Mouse (Mus musculus): Measurements from ENCODE around the gene Ssb. TPM values are rescaled to one million over a fixed set of nuclear protein-coding genes. Genes with fewer than 3 reads are reported as not detected.

Gene Ssb
- total and polyA plus RNA-seq, 2 experiments from 2014 or later: 31.9 to 172 TPM

DNA sequence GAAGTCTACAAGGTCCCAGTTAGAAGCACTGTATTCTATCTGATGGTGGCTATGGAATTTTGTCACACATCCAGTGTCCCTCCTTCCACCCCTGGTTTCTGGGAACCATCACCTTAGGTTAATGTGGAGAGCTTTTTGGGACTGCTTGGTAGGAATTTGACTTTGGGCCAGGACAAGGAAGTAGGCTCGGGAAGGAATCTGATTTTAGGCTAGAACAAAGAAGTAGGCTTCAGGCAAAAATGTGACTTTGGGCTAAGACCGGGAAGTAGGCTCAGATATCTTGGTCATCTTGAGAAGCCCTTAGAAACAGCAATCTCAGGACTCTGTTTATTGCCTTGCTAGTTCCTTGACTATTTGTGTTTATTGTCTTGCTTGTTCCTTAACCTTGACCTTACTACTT, 27.6 kb downstream of the Ssb start:
- Histone ChIP-seq H3K27ac (ENCODE audit: low read depth) (no peak overlapping the region), H3K4me3 (ENCODE audit: low read depth, low read length) (no peak overlapping the region), H3K27me3 (ENCODE audit: control insufficient read depth, insufficient read depth, low read length) (no peaks in the 10 kb centered on the region), H3K36me3 (replicated peaks; ENCODE audit: control insufficient read depth, insufficient read depth, low read length) (no peaks in the 10 kb centered on the region), H3K9ac (replicated peaks; ENCODE audit: low read depth, low read length) (no peak overlapping the region), H3K4me2 (ENCODE audit: low read depth, low read length) (no peak overlapping the region), H3K4me1 (ENCODE audit: control insufficient read depth, insufficient read depth) (peaks cover 7% of the 10 kb centered on the region), H3K9me3 (replicated peaks; ENCODE audit: control insufficient read depth, low read length) (no peaks in the 10 kb centered on the region)
- no peak for ATAC-seq (ENCODE audit: insufficient read depth, low read depth)
- no peak for TF ChIP-seq CTCF (IDR thresholded peaks at IDR 0.05; ENCODE audit: low read depth)
- TF ChIP-seq EP300 (IDR thresholded peaks at IDR 0.05; ENCODE audit: low read depth): no peak
- DNase-seq (ENCODE audit: low spot score): no peak
- WGBS: 69% methylated on average over 2 of the region's 2 CpGs

- Histone ChIP-seq H3K4me2 (ENCODE audit: low read depth, low read length) (no peak overlapping the region), H3K36me3 (replicated peaks; ENCODE audit: control insufficient read depth, insufficient read depth, low read length) (no peaks in the 10 kb centered on the region), H3K27ac (ENCODE audit: low read depth) (no peak overlapping the region), H3K4me3 (ENCODE audit: low read depth, low read length) (no peak overlapping the region), H3K4me1 (ENCODE audit: control insufficient read depth, insufficient read depth) (no peaks in the 10 kb centered on the region), H3K27me3 (ENCODE audit: control insufficient read depth, insufficient read depth, low read length) (no peaks in the 10 kb centered on the region), H3K9me3 (replicated peaks; ENCODE audit: control insufficient read depth, low read length) (no peaks in the 10 kb centered on the region), H3K9ac (replicated peaks; ENCODE audit: low read depth, low read length) (no peak overlapping the region)
- DNase-seq (ENCODE audit: low spot score): no peak
- no peak for ATAC-seq (ENCODE audit: insufficient read depth, low read depth)
- no peak for TF ChIP-seq EP300 (IDR thresholded peaks at IDR 0.05; ENCODE audit: low read depth)
- no peak for TF ChIP-seq CTCF (IDR thresholded peaks at IDR 0.05; ENCODE audit: low read depth)
- WGBS: 59% methylated on average over 7 of the region's 7 CpGs
Measured at GRCm38 (mm10) chr2:69890843-69891242, 29.5 kb downstream of the Ssb start.

GRCm38 (mm10) chr2:69893145-69893544, 31.8 kb downstream of the Ssb start:
- Histone ChIP-seq H3K36me3 (replicated peaks; ENCODE audit: control insufficient read depth, insufficient read depth, low read length) (no peaks in the 10 kb centered on the region), H3K9me3 (replicated peaks; ENCODE audit: control insufficient read depth, low read length) (no peaks in the 10 kb centered on the region), H3K4me3 (ENCODE audit: low read depth, low read length) (no peak overlapping the region), H3K9ac (replicated peaks; ENCODE audit: low read depth, low read length) (no peak overlapping the region), H3K4me1 (ENCODE audit: control insufficient read depth, insufficient read depth) (no peaks in the 10 kb centered on the region), H3K4me2 (ENCODE audit: low read depth, low read length) (no peak overlapping the region), H3K27me3 (ENCODE audit: control insufficient read depth, insufficient read depth, low read length) (no peaks in the 10 kb centered on the region), H3K27ac (ENCODE audit: low read depth) (no peak overlapping the region)
- ATAC-seq (ENCODE audit: insufficient read depth, low read depth) (no peak), DNase-seq (ENCODE audit: low spot score) (no peak)
- no peak for TF ChIP-seq CTCF (IDR thresholded peaks at IDR 0.05; ENCODE audit: low read depth)
- no peak for TF ChIP-seq EP300 (IDR thresholded peaks at IDR 0.05; ENCODE audit: low read depth)
- 59% methylated on average over 1 of the region's 1 CpGs for WGBS

DNA sequence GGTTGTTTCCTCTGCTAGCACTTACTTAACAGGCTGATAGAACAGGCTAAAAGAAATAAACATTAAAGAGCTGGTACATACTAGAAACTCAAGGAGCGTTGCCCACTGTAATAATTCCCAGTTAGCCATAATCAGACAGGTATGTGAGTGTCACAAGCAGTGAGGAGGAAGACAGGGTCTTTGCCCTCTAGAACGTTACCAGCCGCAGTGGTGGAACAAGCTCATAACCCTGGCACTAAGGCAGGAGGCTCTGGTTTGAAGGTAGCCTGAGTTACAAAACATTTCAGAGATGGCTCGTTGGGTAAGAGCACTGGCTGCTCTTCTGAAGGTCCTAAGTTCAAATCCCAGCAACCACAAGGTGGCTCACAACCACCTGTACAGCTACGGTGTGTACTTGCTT, 32.5 kb downstream of the Ssb start:
- H3K27ac ChIP-seq (ENCODE audit: low read depth): no peak overlapping the region
- H3K4me3 ChIP-seq (ENCODE audit: low read depth, low read length): no peak overlapping the region
- H3K4me2 ChIP-seq (ENCODE audit: low read depth, low read length): no peak overlapping the region
- no peaks in the 10 kb centered on the region for H3K36me3 ChIP-seq (replicated peaks; ENCODE audit: control insufficient read depth, insufficient read depth, low read length)
- no peak for ATAC-seq (ENCODE audit: insufficient read depth, low read depth)
- WGBS: 68% methylated on average over 5 of the region's 5 CpGs
- DNase-seq (ENCODE audit: low spot score): no peak
- TF ChIP-seq CTCF (IDR thresholded peaks at IDR 0.05; ENCODE audit: low read depth): no peak
- TF ChIP-seq EP300 (IDR thresholded peaks at IDR 0.05; ENCODE audit: low read depth): no peak
- no peak overlapping the region for H3K9ac ChIP-seq (replicated peaks; ENCODE audit: low read depth, low read length)
- H3K27me3 ChIP-seq (ENCODE audit: control insufficient read depth, insufficient read depth, low read length): no peaks in the 10 kb centered on the region
- H3K4me1 ChIP-seq (ENCODE audit: control insufficient read depth, insufficient read depth): 0 out of 2 replicates have a peak, but pooled peaks cover 2% of the 10 kb centered on the region
- H3K9me3 ChIP-seq (replicated peaks; ENCODE audit: control insufficient read depth, low read length): no peaks in the 10 kb centered on the region

- no peak overlapping the region for H3K4me3 ChIP-seq (ENCODE audit: low read depth, low read length)
- H3K4me1 ChIP-seq (ENCODE audit: control insufficient read depth, insufficient read depth): 0 out of 2 replicates have a peak, but pooled peaks cover 6% of the 10 kb centered on the region
- H3K4me2 ChIP-seq (ENCODE audit: low read depth, low read length): no peak overlapping the region
- H3K27ac ChIP-seq (ENCODE audit: low read depth): no peak overlapping the region
- H3K27me3 ChIP-seq (ENCODE audit: control insufficient read depth, insufficient read depth, low read length): no peaks in the 10 kb centered on the region
- no peak overlapping the region for H3K9ac ChIP-seq (replicated peaks; ENCODE audit: low read depth, low read length)
- no peak for DNase-seq (ENCODE audit: low spot score)
- TF ChIP-seq EP300 (IDR thresholded peaks at IDR 0.05; ENCODE audit: low read depth) (no peak), CTCF (IDR thresholded peaks at IDR 0.05; ENCODE audit: low read depth) (peak; percentile 27)
- no peaks in the 10 kb centered on the region for H3K9me3 ChIP-seq (replicated peaks; ENCODE audit: control insufficient read depth, low read length)
- no peak for ATAC-seq (ENCODE audit: insufficient read depth, low read depth)
- H3K36me3 ChIP-seq (replicated peaks; ENCODE audit: control insufficient read depth, insufficient read depth, low read length): no peaks in the 10 kb centered on the region
- 63% methylated on average over 14 of the region's 14 CpGs for WGBS
Measured at GRCm38 (mm10) chr2:69895502-69896223, 34.3 kb downstream of the Ssb start.

- no peaks in the 10 kb centered on the region for H3K27me3 ChIP-seq (ENCODE audit: control insufficient read depth, insufficient read depth, low read length)
- TF ChIP-seq EP300 (IDR thresholded peaks at IDR 0.05; ENCODE audit: low read depth) (no peak), CTCF (IDR thresholded peaks at IDR 0.05; ENCODE audit: low read depth) (no peak)
Measured at GRCm38 (mm10) chr2:69896224-69896581, 34.8 kb downstream of the Ssb start.

More at GRCm38 (mm10) chr2:69896224-69896581, 34.8 kb downstream of the Ssb start:
- no peak for DNase-seq (ENCODE audit: low spot score)
- no peak for ATAC-seq (ENCODE audit: insufficient read depth, low read depth)
- 0 out of 2 replicates have a peak, but pooled peaks cover 6% of the 10 kb centered on the region for H3K4me1 ChIP-seq (ENCODE audit: control insufficient read depth, insufficient read depth)
- no peak overlapping the region for H3K4me2 ChIP-seq (ENCODE audit: low read depth, low read length)
- no peaks in the 10 kb centered on the region for H3K9me3 ChIP-seq (replicated peaks; ENCODE audit: control insufficient read depth, low read length)
- H3K9ac ChIP-seq (replicated peaks; ENCODE audit: low read depth, low read length): no peak overlapping the region
- H3K4me3 ChIP-seq (ENCODE audit: low read depth, low read length): no peak overlapping the region
- WGBS: 93% methylated on average over 4 of the region's 4 CpGs
- 0 out of 2 replicates have a peak, but pooled peaks cover 4% of the 10 kb centered on the region for H3K36me3 ChIP-seq (replicated peaks; ENCODE audit: control insufficient read depth, insufficient read depth, low read length)
- H3K27ac ChIP-seq (ENCODE audit: low read depth): no peak overlapping the region

All from heart, postnatal 0 days (tissue).